Mouse (Mus musculus) midbrain, embryonic 11.5 days (tissue): ENCODE results near the gene Neu2. TPM values are rescaled to one million over a fixed set of nuclear protein-coding genes. Genes with fewer than 3 reads are reported as not detected.

Source experiments
- ATAC-seq: fragments of 200-750 bp; cut with Nextera tagmentation; 2 replicates; pipeline ENCODE4 v1.8.0; 2017; ENCODE audit warnings: moderate TSS enrichment, moderate library complexity; ENCODE audit not compliant: low FRiP score
- DNase-seq: peaks from one replicate; pipeline ENCODE4 v3.0.0; 2015; ENCODE audit warnings: low spot score; ENCODE audit errors: missing footprints
- H3K27ac ChIP-seq: fragments of 300-500 bp; sonication (generic); 2 replicates; pipeline ENCODE4 v1.5.1; 2014; ENCODE audit warnings: low read depth, low read length
- H3K27me3 ChIP-seq: fragments of 300-500 bp; sonication (generic); 2 replicates; pipeline ENCODE4 v1.6.1; 2014; ENCODE audit warnings: mild to moderate bottlenecking, low read length, moderate library complexity, mixed read lengths; ENCODE audit not compliant: control insufficient read depth, insufficient read depth
- H3K36me3 ChIP-seq: fragments of 300-500 bp; sonication (generic); 2 replicates; pipeline ENCODE4 v1.6.1; 2014; ENCODE audit warnings: mild to moderate bottlenecking, low read length, moderate library complexity, mixed read lengths; ENCODE audit not compliant: control insufficient read depth, insufficient read depth
- H3K4me1 ChIP-seq: fragments of 300-500 bp; sonication (generic); 2 replicates; pipeline ENCODE4 v1.6.1; 2014; ENCODE audit warnings: low read length; ENCODE audit not compliant: control insufficient read depth, insufficient read depth
- H3K4me2 ChIP-seq: fragments of 300-500 bp; sonication (generic); 2 replicates; pipeline ENCODE4 v1.6.1; 2014; ENCODE audit warnings: mild to moderate bottlenecking, moderate library complexity
- H3K4me3 ChIP-seq: fragments of 300-500 bp; sonication (generic); 2 replicates; pipeline ENCODE4 v1.5.1; 2014; ENCODE audit warnings: low read depth, low read length
- H3K9ac ChIP-seq: fragments of 300-500 bp; sonication (generic); 2 replicates; pipeline ENCODE4 v1.6.1; 2014; ENCODE audit warnings: low read length
- H3K9me3 ChIP-seq: fragments of 300-500 bp; sonication (generic); 2 replicates; pipeline ENCODE4 v1.6.1; 2016; ENCODE audit warnings: low read length; ENCODE audit not compliant: control insufficient read depth
- WGBS: fragments of 180-500 bp; shearing (Covaris S2); extraction: QIAGEN DNeasy Blood & Tissue Kit; methylation state at CpG from one replicate; pipeline ENCODE4 v1.1.7; 2014; 5-methylcytosine and 5-hydroxymethylcytosine counted together
- polyA plus RNA-seq: library from polyadenylated mRNA; unstranded; fragments of >200 nt; fragmentation: Nextera tagmentation; extraction: Ambion mirVana; gene quantifications from 2 replicates; pipeline ENCODE4 v1.2.1, GENCODE M21; 2014

The Neu2 gene
- polyA plus RNA-seq, 1 experiment from 2014 or later = not detected

DNA sequence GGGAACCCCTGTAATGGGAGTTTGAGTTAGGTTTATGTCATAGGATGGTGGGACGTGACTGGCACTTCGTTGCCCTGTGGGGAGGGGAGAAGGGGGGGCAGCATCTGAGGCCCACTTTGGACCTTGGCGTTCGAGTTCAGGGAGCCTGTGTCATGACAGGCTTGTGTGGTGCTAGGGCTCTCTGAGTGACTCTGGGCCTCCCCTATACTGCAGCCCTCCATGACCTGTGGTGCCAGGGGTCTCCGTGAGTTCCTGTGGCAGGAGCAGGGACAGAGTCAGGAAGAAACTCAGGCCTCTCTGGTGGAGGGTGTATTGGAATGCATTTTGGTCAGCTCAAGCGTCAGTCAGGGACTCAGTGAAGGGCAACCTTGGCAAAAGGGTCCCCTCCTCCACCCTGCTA, 111.0 kb downstream of the Neu2 start:
- no peak overlapping the region for H3K4me2 ChIP-seq
- no peaks in the 10 kb centered on the region for H3K4me1 ChIP-seq
- no peak overlapping the region for H3K4me3 ChIP-seq
- H3K27me3 ChIP-seq = no peaks in the 10 kb centered on the region
- no peak for ATAC-seq
- no peaks in the 10 kb centered on the region for H3K9me3 ChIP-seq
- no peak overlapping the region for H3K27ac ChIP-seq
- no peak for DNase-seq
- WGBS = 85% methylated on average over 6 of the region's 6 CpGs
- H3K9ac ChIP-seq = no peak overlapping the region
- no peaks in the 10 kb centered on the region for H3K36me3 ChIP-seq

DNA sequence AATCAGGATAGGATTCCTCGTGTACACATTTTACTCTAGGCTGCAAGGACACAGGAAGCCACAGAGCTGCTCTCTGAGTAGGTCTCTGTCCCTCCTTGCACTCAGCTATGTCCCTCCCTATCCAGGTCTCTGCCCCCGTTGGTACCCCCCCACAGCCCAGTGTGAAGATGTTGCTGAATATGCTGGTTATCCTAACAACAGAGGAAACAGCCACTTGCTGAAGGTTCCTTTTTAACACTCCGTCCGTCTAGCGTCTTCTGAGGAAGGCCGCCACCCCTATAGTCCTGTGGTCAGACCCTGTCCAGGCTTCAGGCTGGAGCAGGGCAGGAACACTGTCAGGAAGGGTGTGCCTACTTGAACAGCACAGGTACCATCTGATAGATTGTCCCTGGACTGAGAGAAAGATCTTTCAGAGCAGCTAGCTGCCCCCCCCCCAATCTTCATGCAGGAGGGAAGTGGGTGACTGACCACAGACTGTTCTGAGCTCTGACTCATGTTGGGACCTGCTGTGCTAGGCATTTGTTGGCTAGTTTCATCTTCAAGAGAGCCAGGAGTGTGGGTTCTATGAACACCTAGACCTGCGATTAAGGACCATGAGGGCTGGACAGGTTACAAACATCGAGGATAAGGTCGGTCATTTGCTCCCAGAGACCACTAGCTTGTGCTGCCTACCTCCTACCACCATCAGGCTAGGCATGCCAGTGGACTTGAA, 111.6 kb downstream of the Neu2 start:
- Histone ChIP-seq H3K9ac (no peak overlapping the region), H3K27me3 (no peaks in the 10 kb centered on the region), H3K4me1 (no peaks in the 10 kb centered on the region), H3K4me2 (no peak overlapping the region), H3K27ac (no peak overlapping the region), H3K36me3 (no peaks in the 10 kb centered on the region), H3K9me3 (no peaks in the 10 kb centered on the region), H3K4me3 (no peak overlapping the region)
- WGBS = 85% methylated on average over 9 of the region's 9 CpGs
- DNase-seq (no peak), ATAC-seq (no peak)

DNA sequence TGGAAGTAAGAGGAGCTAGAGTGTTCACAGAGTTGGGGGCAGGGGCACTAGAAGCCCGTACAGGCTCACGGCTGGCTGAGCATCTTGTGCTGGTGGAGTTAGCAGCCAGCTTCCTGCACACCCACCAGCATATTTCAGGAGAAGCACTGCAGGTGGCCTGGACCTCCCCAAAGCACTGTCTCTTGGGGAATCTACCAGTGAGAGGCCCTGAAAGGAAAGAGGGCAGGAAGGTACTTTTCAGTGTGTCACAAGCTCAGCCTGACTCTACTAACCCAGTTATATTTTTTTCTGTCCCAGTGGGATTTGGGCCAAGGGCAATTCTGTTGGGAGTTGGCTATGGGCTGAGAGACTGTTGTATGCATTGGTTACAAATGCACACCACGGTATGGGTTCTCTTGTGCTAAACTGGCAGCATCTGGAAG, 112.2 kb downstream of the Neu2 start:
- Histone ChIP-seq H3K4me1 (no peaks in the 10 kb centered on the region), H3K4me2 (no peak overlapping the region), H3K27me3 (no peaks in the 10 kb centered on the region), H3K9me3 (no peaks in the 10 kb centered on the region), H3K9ac (no peak overlapping the region), H3K36me3 (no peaks in the 10 kb centered on the region), H3K4me3 (no peak overlapping the region), H3K27ac (no peak overlapping the region)
- WGBS = 72% methylated on average over 3 of the region's 3 CpGs
- no peak for DNase-seq
- no peak for ATAC-seq

DNA sequence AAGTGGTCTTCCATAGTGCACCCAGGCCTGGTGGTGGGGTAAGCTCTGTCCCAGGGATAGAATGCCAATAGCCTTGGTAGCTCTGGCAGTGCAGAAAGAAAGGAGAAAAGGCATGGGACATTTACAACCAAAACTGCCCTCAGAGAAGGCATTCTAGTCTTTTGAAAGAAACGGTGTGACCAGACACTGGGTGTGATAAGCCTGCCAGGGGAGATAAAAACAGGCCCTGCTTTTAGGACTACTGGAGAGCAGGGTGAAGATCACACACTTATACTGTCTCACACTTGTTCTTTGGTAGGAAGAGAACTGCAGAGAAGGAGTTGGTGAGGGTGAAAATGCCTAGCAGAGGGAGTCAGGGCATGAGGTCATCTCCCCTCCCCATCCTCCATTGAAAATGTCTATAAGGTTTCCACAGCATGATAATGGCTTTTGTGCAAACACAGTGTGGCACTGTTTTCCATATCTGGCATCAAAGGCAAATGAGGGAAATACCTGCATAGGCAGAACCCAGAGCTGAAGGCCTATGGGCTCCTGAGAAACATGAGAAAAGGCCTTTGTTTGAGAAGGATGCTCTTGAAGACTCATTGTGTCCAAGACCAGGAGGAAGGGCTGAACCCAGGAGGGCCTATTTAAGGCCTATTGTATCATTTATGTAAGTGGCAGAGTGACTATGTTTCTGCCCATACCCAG, 114.4 kb downstream of the Neu2 start:
- H3K4me3 ChIP-seq = no peak overlapping the region
- no peaks in the 10 kb centered on the region for H3K9me3 ChIP-seq
- H3K36me3 ChIP-seq = no peaks in the 10 kb centered on the region
- ATAC-seq (no peak), DNase-seq (no peak)
- no peaks in the 10 kb centered on the region for H3K27me3 ChIP-seq
- H3K9ac ChIP-seq = no peak overlapping the region
- H3K27ac ChIP-seq = no peak overlapping the region
- 83% methylated on average over 1 of the region's 1 CpGs for WGBS
- no peaks in the 10 kb centered on the region for H3K4me1 ChIP-seq
- H3K4me2 ChIP-seq = no peak overlapping the region

DNA sequence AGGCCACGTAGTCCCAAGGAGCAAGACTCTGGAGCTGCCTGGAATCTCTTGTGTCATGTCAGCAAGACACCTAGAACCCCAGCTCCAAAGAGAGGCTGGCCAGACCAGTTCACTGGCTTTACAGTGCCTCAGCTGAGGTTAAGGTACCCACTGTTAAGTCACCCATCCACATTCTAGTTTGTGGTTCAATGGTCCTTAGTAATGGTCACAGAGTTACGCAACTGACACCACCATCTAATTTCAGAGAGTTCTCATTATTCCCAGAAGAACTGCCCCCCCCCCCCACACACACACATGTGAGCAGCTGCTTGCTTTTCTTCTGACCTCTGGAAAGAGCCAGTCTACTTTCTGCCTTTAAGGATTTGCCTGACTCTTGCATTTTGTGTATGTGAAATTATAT, 115.1 kb downstream of the Neu2 start:
- ATAC-seq = no peak

DNA sequence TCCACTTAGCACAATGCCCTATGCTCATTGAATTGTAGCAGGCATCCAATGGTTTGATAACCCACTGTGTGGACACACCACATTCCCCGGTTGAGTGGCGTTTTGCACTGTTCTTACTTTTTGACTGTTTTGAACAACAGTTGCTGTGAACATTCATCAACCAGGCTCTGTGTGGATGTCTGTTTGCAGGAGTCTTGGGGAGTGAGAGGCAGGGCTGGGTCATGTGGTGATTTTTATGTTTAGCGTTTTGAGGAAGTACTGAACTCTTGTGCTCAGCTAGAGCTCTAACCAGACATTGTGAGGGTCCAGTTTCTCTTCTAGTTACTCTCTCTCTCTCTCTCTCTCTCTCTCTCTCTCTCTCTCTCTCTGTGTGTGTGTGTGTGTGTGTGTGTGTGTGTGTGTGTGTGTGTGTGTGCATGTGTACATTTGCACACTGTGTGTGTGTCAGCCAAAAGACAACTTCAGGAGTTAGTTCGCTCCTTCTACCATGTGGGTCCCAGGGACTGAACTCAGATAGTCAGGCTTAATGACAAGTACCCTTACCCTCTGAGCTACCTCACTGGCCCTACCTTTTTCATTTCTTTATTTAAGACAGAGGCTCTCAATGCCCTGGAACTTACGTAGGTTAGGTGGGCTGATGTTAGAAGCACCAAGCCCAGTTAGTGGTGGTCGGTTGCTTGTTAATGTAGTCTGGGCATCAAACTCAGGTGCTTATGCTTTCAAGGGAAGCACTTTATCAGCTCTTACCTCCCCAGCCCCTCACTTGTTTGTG, 115.8 kb downstream of the Neu2 start:
- Histone ChIP-seq H3K4me2 (no peak overlapping the region), H3K36me3 (no peaks in the 10 kb centered on the region), H3K9ac (no peak overlapping the region)

More for the DNA sequence above, 115.1 kb downstream of the Neu2 start:
- no peak for DNase-seq
- no peak overlapping the region for H3K27ac ChIP-seq
- no peak overlapping the region for H3K4me2 ChIP-seq
- no peak overlapping the region for H3K4me3 ChIP-seq
- H3K27me3 ChIP-seq = no peaks in the 10 kb centered on the region
- no peaks in the 10 kb centered on the region for H3K36me3 ChIP-seq
- H3K4me1 ChIP-seq = no peaks in the 10 kb centered on the region
- no peak overlapping the region for H3K9ac ChIP-seq
- no peaks in the 10 kb centered on the region for H3K9me3 ChIP-seq
- 83% methylated on average over 2 of the region's 2 CpGs for WGBS

DNA sequence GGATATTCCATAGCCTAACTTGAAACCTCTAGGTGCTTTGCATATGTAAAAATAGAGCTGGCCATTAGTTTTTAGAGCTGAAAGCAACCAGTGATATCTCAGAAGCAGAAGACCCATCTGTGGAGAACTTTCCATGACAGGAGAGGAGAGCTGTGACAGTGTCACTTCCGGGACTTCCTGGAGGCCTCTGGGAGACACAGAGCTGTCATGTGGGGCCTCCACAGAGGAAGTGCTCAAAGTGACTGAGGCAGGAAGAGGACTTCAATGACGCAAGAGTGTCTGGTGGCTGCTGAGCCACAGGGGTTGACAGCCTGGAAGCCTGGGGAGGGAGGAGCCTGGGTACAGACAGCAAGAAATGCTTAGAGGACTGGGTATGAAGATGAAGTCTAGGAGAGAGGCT, 116.7 kb downstream of the Neu2 start:
- no peak for ATAC-seq
- H3K4me1 ChIP-seq = no peaks in the 10 kb centered on the region
- no peaks in the 10 kb centered on the region for H3K9me3 ChIP-seq
- 66% methylated on average over 2 of the region's 2 CpGs for WGBS
- H3K4me3 ChIP-seq = no peak overlapping the region
- no peaks in the 10 kb centered on the region for H3K36me3 ChIP-seq
- no peak overlapping the region for H3K9ac ChIP-seq
- H3K27ac ChIP-seq = no peak overlapping the region
- H3K4me2 ChIP-seq = no peak overlapping the region
- DNase-seq = no peak
- H3K27me3 ChIP-seq = no peaks in the 10 kb centered on the region

More for the DNA sequence above, 115.8 kb downstream of the Neu2 start:
- 84% methylated on average over 6 of the region's 6 CpGs for WGBS
- no peak for DNase-seq
- Histone ChIP-seq H3K27ac (no peak overlapping the region), H3K9me3 (no peaks in the 10 kb centered on the region), H3K4me1 (no peaks in the 10 kb centered on the region), H3K27me3 (no peaks in the 10 kb centered on the region), H3K4me3 (no peak overlapping the region)
- ATAC-seq = no peak

DNA sequence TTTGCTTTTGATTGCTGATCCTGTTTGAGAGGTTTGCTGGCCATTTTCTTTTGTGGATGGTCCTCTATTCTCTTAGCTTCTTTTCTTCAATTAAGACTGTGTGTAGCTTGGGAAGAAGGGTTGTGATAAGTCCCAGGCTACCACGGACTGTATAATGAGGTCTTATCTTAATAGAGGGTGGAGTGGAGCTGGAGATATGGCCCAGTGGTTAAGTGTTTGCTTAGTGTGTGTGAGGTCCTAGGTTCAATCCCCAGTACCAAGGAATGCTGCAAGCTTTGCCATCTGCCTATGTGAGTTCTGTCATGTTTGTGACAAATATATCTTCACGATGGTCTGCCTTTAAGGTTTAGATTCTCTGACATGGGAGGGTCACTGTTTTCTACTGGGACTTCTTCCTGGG, 118.4 kb downstream of the Neu2 start:
- no peak overlapping the region for H3K9ac ChIP-seq
- H3K4me3 ChIP-seq = no peak overlapping the region
- DNase-seq (no peak), ATAC-seq (no peak)
- H3K27ac ChIP-seq = no peak overlapping the region
- H3K36me3 ChIP-seq = no peaks in the 10 kb centered on the region
- no peak overlapping the region for H3K4me2 ChIP-seq
- H3K4me1 ChIP-seq = no peaks in the 10 kb centered on the region
- no peaks in the 10 kb centered on the region for H3K27me3 ChIP-seq
- whole genome bisulfite sequencing = 77% methylated on average over 2 of the region's 2 CpGs
- H3K9me3 ChIP-seq = no peaks in the 10 kb centered on the region

DNA sequence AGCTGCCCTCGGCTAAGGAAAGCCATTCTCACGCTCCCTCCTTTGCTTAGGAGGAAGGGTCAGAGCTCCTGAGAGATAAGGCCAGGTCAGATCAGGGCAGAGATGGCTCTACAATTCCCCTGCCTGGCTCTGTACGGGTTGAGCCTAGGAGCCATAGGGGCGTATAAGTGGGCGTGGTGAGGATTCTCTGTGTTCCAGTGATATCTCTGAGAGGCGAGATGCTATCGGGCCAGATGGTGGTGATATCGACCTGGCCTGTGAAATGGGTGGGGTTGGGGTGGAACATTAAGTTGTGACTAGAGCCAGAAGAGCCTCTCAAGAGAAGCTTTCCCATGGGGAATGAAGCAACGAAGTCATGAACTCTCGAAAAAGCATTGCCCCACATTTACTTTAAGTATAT, 121.9 kb downstream of the Neu2 start:
- Histone ChIP-seq H3K36me3 (no peaks in the 10 kb centered on the region), H3K27me3 (no peaks in the 10 kb centered on the region), H3K9me3 (no peaks in the 10 kb centered on the region), H3K4me1 (no peaks in the 10 kb centered on the region), H3K9ac (no peak overlapping the region), H3K4me2 (no peak overlapping the region), H3K27ac (no peak overlapping the region), H3K4me3 (no peak overlapping the region)
- no peak for DNase-seq
- no peak for ATAC-seq
- WGBS = 86% methylated on average over 10 of the region's 10 CpGs
